Mouse (Mus musculus) thymus, postnatal 4 days (tissue): ENCODE results near the gene 2310007B03Rik.
"Not testable (repeated sequence)": the region's sequence is repeated elsewhere in the genome, so short reads cannot be mapped to it uniquely, and the experiment has no call there.

Experiments
- DNase-seq: peaks from one replicate; pipeline ENCODE4 v3.0.0; 2021

The 2310007B03Rik gene

DNA sequence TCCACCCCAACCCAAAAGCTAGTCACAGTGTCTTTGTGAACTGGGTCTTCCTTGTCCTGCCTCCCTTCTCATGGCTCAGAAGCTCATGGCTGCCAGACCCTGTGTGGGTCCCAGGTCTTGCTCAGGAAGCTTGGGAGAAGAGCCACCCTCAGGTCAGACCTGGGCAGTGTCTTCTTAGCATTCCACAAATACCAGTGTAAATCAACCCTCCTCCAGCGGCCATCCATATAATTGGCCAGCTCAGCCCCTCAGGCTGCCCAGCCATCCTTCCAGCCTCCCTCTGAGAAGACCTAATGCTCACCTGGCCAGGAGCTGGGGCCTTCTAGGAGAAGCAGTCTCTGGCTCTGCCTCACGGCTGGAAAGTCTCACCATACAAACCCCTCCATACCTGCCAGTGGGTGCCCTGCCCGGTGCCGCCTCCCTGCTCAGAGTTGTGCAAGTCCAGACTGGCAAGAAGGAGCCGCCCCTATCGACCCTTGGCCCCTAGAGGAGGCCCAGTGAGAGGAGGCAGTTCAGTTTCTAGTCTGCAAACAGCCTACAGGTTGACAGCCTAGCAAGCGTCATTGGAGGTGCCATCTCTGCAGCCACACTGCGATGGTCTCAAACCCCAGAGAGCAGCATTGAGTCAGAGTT lies at the start of gene 2310007B03Rik:
Gene 2310007B03Rik, minus strand, starts transcription at position 448 of the 633 bp plus-strand sequence.
- no peak for DNase-seq

GRCm38 (mm10) chr1:93210213-93210641 lies 49.5 kb upstream of the 2310007B03Rik start:
- DNase-seq = no peak

GRCm38 (mm10) chr1:93207536-93208064 lies 46.9 kb upstream of the 2310007B03Rik start:
- no peak for DNase-seq

- no peak for DNase-seq
These were observed 45.7 kb upstream of the 2310007B03Rik start for GRCm38 (mm10) chr1:93206277-93206970.

GRCm38 (mm10) chr1:93197916-93198315 lies 37.2 kb upstream of the 2310007B03Rik start:
- no peak for DNase-seq

GRCm38 (mm10) chr1:93197454-93197853 lies 36.7 kb upstream of the 2310007B03Rik start:
- DNase-seq = not testable (repeated sequence)

GRCm38 (mm10) chr1:93194961-93195360 lies 34.2 kb upstream of the 2310007B03Rik start:
- DNase-seq = no peak

- DNase-seq = no peak
These were observed 30.1 kb upstream of the 2310007B03Rik start for GRCm38 (mm10) chr1:93190726-93191305.

DNA sequence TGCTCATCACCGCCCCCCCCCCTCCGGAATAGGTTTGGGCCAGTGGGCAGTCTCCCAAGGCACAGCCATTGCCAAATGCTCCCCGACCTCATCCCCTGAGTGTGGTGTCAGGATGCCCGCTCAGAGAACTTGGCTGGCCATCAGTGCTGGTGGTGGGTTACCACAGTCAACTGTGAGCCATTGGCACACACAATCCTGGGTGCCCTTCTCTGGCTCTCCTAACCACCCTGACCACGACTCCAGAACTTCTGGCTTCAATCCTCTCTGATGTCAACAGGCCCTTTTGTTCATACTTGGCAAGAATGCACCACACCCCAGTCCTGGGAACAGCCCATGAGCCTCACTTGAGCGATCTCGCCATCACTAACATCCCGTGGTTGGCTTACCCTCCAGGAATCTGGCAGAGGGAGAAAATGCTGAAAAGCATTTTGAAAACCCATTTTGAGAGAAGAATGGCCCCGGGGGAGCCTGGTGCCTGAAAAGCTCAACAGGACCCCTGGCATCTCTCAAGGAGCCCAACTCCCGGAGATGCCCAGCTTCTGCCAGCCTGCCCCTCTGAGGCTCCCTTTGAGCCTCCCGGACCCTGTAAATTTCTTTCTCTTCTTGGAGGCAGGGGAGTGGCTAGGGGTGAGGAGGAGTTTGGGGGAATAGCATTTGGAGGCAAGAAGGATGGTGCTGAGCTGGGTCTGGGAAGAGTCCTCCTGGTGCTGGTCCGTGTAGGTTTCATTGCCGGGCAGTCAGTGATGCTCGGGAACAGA lies 23.5 kb upstream of the 2310007B03Rik start:
- DNase-seq = no peak

DNA sequence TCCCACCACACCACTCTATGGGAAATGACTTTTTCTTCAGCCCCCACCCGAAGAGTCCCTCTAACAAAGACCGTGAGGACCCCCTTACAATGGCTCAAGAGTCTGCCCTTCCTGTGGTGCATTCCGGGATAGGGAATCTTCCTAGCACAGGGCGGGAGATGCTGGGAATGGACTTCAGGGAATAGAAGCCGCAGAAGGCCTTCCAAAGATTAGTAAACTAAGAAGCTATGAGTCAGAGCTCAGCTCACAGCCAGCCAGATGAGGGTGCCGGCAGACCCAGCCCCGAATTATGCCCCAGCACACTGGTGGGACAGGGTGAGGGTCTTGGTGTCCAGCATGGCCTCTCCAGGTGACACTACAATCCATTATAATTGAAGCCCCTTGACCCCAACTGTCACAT lies 21.5 kb upstream of the 2310007B03Rik start:
- no peak for DNase-seq

DNA sequence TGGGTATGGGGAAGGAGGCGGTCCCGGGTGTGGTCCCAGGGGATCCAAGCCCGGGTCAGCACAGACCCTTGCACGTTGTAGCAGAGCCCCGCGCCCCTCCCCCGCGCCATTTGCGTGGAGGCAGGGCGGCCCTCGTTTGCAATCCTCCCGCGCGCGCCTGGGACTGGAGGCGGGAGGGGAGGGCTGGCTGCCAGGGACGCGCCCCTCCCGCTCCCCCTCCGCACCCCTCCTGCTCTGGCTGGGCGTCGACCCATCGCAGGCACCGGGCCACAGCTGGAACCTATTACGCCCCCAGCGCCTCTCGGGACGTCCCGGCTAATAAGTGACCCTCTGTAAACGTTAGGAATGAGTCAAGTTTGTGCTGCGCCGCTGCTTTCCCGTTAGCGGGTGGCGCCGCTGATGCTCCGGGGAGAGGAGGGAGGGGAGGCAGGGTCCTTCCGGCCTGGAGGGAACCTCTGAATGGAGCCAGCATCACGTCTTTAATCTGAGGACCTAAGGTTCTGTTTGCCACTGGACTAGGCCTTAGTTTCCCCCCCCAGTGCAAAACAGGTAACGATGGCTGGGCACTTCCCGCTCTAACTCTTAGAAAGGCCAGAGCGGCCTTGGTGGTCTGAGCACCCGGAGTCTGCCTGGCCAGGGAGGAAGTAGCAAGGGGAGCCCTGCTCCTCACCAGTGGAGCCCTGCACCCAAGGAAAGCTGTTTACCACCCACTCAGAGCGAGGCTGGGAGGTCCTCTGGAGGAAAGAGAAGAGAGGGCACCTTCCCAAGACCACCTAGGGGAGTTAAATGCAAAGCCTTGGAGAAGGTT lies 16.0 kb upstream of the 2310007B03Rik start:
- DNase-seq = peak; percentile 22

DNA sequence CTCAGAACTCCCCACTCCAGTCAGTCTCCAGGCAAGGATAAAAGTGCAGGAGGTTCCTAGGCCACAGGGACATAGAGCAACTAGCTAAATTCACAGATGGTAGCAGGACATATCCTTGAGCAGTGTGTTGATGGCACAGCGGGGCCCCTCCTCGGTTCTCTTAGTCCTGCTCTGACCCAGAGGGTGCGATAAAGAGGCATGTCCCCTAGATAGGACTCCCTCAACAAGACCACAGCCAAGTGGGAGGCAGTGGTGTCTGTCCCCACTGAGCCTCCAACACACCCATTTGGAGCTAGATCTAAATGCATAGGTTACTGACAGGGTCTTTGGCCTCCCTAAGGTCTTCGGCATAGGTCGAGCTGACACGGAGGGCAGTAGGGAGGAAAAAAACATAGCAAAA lies 15.1 kb upstream of the 2310007B03Rik start:
- no peak for DNase-seq

DNA sequence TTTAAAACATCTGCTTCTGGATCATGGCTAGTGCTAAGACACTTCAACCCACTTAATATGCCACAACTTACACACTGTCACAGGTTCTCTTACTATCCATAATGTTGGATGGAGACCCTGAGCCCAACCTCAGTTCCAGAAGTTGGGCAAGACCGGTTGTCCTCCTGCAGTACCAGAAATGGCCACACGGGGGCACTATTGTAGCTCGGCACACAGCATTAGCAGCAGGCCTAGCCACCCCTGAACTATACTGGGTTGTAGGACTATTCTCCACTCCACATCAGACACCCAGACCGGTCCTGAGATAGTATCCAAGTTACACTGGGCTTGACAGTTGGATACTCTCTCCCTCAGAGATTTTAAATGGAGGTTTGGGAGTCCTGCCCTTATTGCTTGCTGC lies 13.7 kb upstream of the 2310007B03Rik start:
- DNase-seq = peak; percentile 84

- DNase-seq = no peak
These were observed 12.9 kb upstream of the 2310007B03Rik start for GRCm38 (mm10) chr1:93173665-93174064.

GRCm38 (mm10) chr1:93168295-93168775 lies 7.6 kb upstream of the 2310007B03Rik start, which contains the start of gene Crocc2:
Gene Crocc2 (plus strand): TSS chr1:93168725.
- no peak for DNase-seq

DNA sequence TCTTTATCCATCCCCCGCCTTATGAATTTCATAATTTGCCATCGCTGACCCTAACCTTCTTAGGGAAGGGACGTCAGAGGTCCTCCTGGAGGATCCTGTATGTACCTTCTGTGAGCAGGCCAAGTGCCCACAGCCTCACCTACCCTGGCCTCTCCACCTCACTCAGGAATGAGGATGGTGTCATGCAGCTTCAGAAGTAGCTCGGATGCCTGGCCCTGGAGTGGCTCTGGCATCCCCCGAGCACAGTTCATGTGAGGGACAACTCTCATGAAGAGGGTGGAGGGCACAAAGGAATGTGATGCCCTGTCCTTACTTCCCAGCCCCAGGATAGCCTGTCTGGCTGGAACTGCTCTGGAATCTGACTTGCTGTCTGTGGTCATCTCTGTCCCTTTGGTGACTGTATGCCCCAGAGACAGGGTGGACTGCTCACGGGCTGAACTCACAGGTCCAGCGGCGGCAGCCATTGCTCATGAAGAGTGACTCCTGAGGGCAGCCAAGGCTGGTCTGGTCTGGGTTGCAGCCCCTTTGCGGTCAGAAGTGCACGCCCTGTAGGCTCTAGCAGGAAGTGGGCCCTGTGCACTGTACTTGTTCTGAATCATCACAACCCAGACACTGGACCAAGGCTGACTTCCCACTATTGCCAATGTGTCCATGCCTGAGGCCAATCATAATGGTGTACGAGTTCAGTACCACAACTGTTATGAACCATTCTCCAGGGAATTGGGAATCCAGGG lies 5.8 kb upstream of the 2310007B03Rik start:
- DNase-seq = no peak

DNA sequence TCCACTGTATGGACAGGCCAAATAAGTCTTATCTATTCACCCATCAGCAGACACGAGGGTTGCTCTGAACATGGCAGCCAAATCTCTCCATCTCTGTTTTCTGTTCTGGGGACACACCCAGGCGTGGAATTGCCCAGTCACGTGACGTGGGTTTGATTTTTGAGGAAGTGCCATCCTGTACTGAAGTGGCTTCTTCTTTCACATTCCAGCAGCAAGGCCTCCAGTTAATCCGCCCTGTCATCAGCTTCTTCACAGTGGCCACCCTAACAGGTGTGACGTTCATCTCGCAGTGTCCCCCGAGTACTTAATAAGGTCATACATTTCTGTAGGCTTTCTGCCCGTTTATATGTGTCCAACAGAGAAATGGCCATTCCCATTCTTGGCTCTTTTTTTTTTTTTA lies 4.7 kb upstream of the 2310007B03Rik start:
- DNase-seq = no peak

DNA sequence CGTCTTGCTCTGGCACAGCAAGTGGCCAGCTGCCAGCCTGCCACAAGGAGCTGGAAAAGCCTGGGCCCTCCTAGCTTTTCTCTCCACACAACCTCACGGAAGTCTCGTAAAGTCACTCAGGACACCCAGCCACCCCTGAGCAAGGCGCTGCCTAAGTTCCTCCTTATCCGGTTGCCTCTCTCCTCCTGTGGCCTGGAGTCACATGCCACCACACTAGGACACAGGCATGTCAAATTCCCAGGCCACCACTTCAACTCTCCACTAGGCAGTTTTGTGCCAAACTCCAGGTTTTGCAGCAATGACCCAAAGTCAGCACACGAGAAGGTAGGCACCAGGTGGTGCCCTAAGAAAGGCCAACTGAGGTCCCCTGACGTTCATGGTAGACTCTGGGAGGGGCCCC lies 1.8 kb upstream of the 2310007B03Rik start:
- no peak for DNase-seq

GRCm38 (mm10) chr1:93161921-93162320 lies 1.2 kb upstream of the 2310007B03Rik start:
- DNase-seq = no peak

DNA sequence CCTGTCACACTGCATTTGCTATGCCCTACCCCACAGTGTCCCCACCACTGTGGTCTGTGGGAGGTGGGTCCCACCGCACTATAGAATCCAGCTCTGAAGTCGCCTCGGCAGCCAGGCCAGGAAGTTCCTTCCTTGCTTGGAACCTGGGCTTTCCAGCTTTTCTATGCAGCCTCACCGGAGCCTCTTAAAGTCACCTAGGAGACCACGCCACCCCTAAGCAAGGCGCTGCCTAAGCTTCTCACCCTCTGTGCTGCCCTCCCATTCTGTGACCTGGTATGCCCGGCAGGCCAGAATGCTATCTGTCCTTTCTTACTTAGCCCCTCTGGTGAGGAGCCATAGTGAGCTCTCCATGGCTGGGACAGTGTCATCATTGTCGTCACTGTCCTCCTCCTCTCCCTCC lies 602 bp upstream of the 2310007B03Rik start:
- no peak for DNase-seq
